Comparison of ENCODE assay signal across 8 mouse cellular contexts in genomic region chr4:84064614-84065456, GRCm38 (mm10).
DNase-seq lines count a peak whose midpoint lies in the region; ATAC-seq and TF ChIP-seq lines count a peak whose summit lies in the region.

No protein-coding gene starts in this region.

- ATAC-seq in embryonic facial prominence, embryonic 11.5 days (replicated peaks; ENCODE audit: insufficient number of reproducible peaks, low FRiP score, low TSS enrichment, low read depth) = no peak; the same call in 1 of the 2 replicates
- ATAC-seq in kidney, embryonic 16.5 days (ENCODE audit: low FRiP score, low TSS enrichment) = peak; percentile 52; the same call in 1 of the 2 replicates
- ATAC-seq in limb, embryonic 15.5 days (ENCODE audit: insufficient number of reproducible peaks, low FRiP score, low TSS enrichment, low read depth) = no peak

- DNase-seq in 3134 (ENCODE audit: extremely low read depth, insufficient read length, low spot score) = peak; percentile 59
- peak; percentile 87 for DNase-seq in adrenal gland, postnatal 25 days
- peak; percentile 89 for DNase-seq in embryonic facial prominence, embryonic 11.5 days (ENCODE audit: low spot score)
- DNase-seq in heart, adult 8-10 months (ENCODE audit: low spot score) = peak; percentile 55
- DNase-seq in natural killer cell, adult 2 months (ENCODE audit: low spot score in 2 of 2) = peak; percentile 9 to 19

- no peak overlapping the region for H3K4me2 ChIP-seq in embryonic facial prominence, embryonic 11.5 days (ENCODE audit: low read depth, low read length)
- H3K4me2 ChIP-seq in kidney, embryonic 16.5 days (replicated peaks; ENCODE audit: low read depth, low read length) = no peak overlapping the region
- 0 out of 2 replicates have a peak overlapping the region, but pooled peaks have one; percentile 3 for H3K4me2 ChIP-seq in limb, embryonic 15.5 days

- H3K9me3 ChIP-seq in embryonic facial prominence, embryonic 11.5 days (replicated peaks; ENCODE audit: control insufficient read depth, low read length) = no peaks in the 10 kb centered on the region
- no peaks in the 10 kb centered on the region for H3K9me3 ChIP-seq in kidney, embryonic 16.5 days (ENCODE audit: low read length)
- H3K9me3 ChIP-seq in limb, embryonic 15.5 days = no peaks in the 10 kb centered on the region

- WGBS in embryonic facial prominence, embryonic 11.5 days = 17% methylated on average over 15 of the region's 15 CpGs
- 30% methylated on average over 13 of the region's 15 CpGs for WGBS in kidney, embryonic 16.5 days
- 13% methylated on average over 15 of the region's 15 CpGs for WGBS in limb, embryonic 15.5 days

- no peaks in the 10 kb centered on the region for H3K27me3 ChIP-seq in embryonic facial prominence, embryonic 11.5 days (ENCODE audit: control insufficient read depth, insufficient read depth, low read length)
- H3K27me3 ChIP-seq in kidney, embryonic 16.5 days (ENCODE audit: insufficient read depth, low read length) = no peaks in the 10 kb centered on the region
- H3K27me3 ChIP-seq in limb, embryonic 15.5 days = 0 out of 2 replicates have a peak, but pooled peaks cover 3% of the 10 kb centered on the region
- H3K27me3 ChIP-seq in testis, adult 2 months (ENCODE audit: control insufficient read depth, insufficient read depth, low read length) = no peaks in the 10 kb centered on the region

- H3K4me1 ChIP-seq in embryonic facial prominence, embryonic 11.5 days (ENCODE audit: control insufficient read depth, insufficient read depth, low read length) = no peaks in the 10 kb centered on the region; the same call in 1 of the 2 replicates
- H3K4me1 ChIP-seq in kidney, embryonic 16.5 days (ENCODE audit: insufficient read depth, low read length) = peaks cover 36% of the 10 kb centered on the region
- H3K4me1 ChIP-seq in limb, embryonic 15.5 days = peaks cover 32% of the 10 kb centered on the region
- peaks cover 4% of the 10 kb centered on the region for H3K4me1 ChIP-seq in testis, adult 2 months (ENCODE audit: control insufficient read depth, insufficient read depth, low read length)

- no peaks in the 10 kb centered on the region for H3K36me3 ChIP-seq in embryonic facial prominence, embryonic 11.5 days (replicated peaks; ENCODE audit: control insufficient read depth, insufficient read depth, low read depth, low read length)
- H3K36me3 ChIP-seq in kidney, embryonic 16.5 days (ENCODE audit: insufficient read depth, low read length) = no peaks in the 10 kb centered on the region
- no peaks in the 10 kb centered on the region for H3K36me3 ChIP-seq in limb, embryonic 15.5 days
- H3K36me3 ChIP-seq in testis, adult 2 months (ENCODE audit: control insufficient read depth, insufficient read depth, low read length) = no peaks in the 10 kb centered on the region

- no peak overlapping the region for H3K27ac ChIP-seq in embryonic facial prominence, embryonic 11.5 days (replicated peaks; ENCODE audit: low read depth, low read length)
- no peak overlapping the region for H3K27ac ChIP-seq in kidney, embryonic 16.5 days (ENCODE audit: low read length)
- no peak overlapping the region for H3K27ac ChIP-seq in limb, embryonic 15.5 days
- H3K27ac ChIP-seq in testis, adult 2 months (ENCODE audit: control insufficient read depth, insufficient read depth, low read depth, low read length) = no peak overlapping the region

- H3K9ac ChIP-seq in embryonic facial prominence, embryonic 11.5 days (replicated peaks; ENCODE audit: low read length) = no peak overlapping the region
- H3K9ac ChIP-seq in kidney, embryonic 16.5 days (replicated peaks; ENCODE audit: low read length) = no peak overlapping the region
- no peak overlapping the region for H3K9ac ChIP-seq in limb, embryonic 15.5 days

- no peak overlapping the region for H3K4me3 ChIP-seq in embryonic facial prominence, embryonic 11.5 days (ENCODE audit: low read depth, low read length)
- H3K4me3 ChIP-seq in kidney, embryonic 16.5 days (ENCODE audit: low read length) = no peak overlapping the region
- no peak overlapping the region for H3K4me3 ChIP-seq in limb, embryonic 15.5 days
- H3K4me3 ChIP-seq in testis, adult 2 months (ENCODE audit: control insufficient read depth, low read depth, low read length) = no peak overlapping the region

- no peak for TF ChIP-seq POLR2A in testis, adult 2 months (IDR thresholded peaks at IDR 0.05; ENCODE audit: control insufficient read depth, low read depth, low read length)

- peak; percentile 82 for TF ChIP-seq CTCF in testis, adult 2 months (IDR thresholded peaks at IDR 0.05; ENCODE audit: control insufficient read depth, insufficient read depth, insufficient replicate concordance, low read depth, low read length)

Comparison
In these comparisons a context has a peak if more than half of its experiments do, and no peak if none do; other contexts are left out.
1. DNase-seq: peak in every context shown above with its lines; median percentile 89 in embryonic facial prominence, embryonic 11.5 days; 87 in adrenal gland, postnatal 25 days; 59 in 3134; 55 in heart, adult 8-10 months; 14 in natural killer cell, adult 2 months.